Mouse (Mus musculus): Measurements from ENCODE around the gene Mrgpre. TPM values are rescaled to one million over a fixed set of nuclear protein-coding genes. Genes with fewer than 3 reads are reported as not detected.

The Mrgpre gene
- polyA plus RNA-seq (2015; fragmentation: Nextera tagmentation; extraction: Ambion mirVana) = 0.90 and 1.6 TPM in 2 replicates

DNA sequence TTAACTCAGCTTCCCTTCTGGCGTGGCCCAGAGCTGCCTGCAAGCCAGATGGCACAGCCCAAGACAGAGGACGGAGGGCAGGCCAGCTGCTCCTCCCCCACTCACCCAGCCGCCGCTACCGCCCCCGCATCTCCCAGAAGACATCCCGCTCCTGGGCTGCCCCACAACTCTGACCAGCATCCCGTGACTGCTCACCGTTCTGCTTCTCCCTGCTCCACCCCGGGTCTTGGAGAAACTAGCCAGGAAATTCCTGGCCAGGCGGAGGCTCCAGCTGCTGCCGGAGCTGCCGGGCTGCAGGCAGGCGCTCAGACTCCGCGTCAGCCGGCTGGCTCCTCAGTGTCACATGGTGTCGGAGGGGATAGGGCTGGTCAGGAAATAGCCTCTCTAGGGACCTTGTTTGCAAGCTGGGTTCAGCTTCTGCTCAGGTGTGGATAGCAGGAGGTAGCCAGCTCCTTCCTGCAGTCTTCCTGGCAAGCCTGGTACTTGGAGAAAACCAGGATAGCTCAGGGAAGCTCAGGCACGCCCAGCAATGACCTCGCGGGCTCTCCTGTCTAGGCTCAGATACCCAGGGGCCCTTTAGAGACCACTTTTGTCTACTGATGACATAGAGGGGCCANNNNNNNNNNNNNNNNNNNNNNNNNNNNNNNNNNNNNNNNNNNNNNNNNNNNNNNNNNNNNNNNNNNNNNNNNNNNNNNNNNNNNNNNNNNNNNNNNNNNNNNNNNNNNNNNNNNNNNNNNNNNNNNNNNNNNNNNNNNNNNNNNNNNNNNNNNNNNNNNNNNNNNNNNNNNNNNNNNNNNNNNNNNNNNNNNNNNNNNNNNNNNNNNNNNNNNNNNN, at the start of gene Mrgpre:
Gene Mrgpre (minus strand): TSS at position 505 of the 834 bp plus-strand sequence.
- peaks cover 20% of the 10 kb centered on the region for H3K4me1 ChIP-seq
- peak within 1 kb of the TSS; percentile 43 for H3K4me3 ChIP-seq (replicated peaks)
- ATAC-seq (ENCODE audit: insufficient read depth, low FRiP score, low read depth) = peak; percentile 87
- H3K36me3 ChIP-seq = no peaks in the 10 kb centered on the region
- H3K9ac ChIP-seq = 0 out of 2 replicates have a peak within 1 kb of the TSS, but pooled peaks have one; percentile 6
- no peaks in the 10 kb centered on the region for H3K27me3 ChIP-seq (replicated peaks)
- 2% methylated on average over 21 of the region's 21 CpGs for WGBS
- peak within 1 kb of the TSS; percentile 74 for H3K4me2 ChIP-seq
- peak within 1 kb of the TSS; percentile 72 for H3K27ac ChIP-seq
- no peaks in the 10 kb centered on the region for H3K9me3 ChIP-seq

DNA sequence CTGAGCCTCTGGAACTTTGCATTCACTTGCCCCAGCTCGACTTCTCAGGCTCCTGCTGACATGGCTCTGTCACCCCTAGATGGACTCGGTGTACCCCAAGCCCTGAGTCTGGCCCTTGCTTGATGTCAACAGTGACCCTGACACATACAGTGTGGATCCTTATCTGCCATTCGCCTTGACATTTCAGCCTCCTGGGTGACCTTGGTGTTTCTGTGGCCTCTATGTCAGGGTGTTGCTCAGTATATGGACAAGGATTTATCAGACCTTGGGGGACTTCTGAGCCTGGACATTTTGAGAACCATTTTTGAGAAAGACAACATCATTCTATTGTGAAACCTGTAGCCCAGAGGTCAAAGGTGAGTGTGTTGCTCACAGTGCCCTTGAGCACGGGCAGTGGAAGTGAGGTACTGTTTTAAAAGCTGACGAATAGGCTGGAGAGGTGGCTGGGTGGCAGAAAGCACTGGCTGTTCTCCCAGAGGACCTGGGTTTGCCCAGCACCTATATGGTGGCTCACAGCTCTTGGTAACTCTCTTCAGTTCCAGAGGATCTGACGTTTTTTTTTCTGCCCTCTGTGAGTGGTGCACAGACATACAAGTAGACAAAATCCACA, 49.4 kb upstream of the Mrgpre start:
- peaks cover 19% of the 10 kb centered on the region for H3K4me1 ChIP-seq
- WGBS = 78% methylated on average over 6 of the region's 6 CpGs
- no peak overlapping the region for H3K27ac ChIP-seq
- peaks cover 12% of the 10 kb centered on the region; the same call in 1 of the 2 replicates for H3K36me3 ChIP-seq
- no peak overlapping the region for H3K9ac ChIP-seq
- no peaks in the 10 kb centered on the region for H3K9me3 ChIP-seq
- ATAC-seq (ENCODE audit: insufficient read depth, low FRiP score, low read depth) = no peak
- no peak overlapping the region for H3K4me3 ChIP-seq (replicated peaks)
- no peaks in the 10 kb centered on the region for H3K27me3 ChIP-seq (replicated peaks)
- no peak overlapping the region for H3K4me2 ChIP-seq

DNA sequence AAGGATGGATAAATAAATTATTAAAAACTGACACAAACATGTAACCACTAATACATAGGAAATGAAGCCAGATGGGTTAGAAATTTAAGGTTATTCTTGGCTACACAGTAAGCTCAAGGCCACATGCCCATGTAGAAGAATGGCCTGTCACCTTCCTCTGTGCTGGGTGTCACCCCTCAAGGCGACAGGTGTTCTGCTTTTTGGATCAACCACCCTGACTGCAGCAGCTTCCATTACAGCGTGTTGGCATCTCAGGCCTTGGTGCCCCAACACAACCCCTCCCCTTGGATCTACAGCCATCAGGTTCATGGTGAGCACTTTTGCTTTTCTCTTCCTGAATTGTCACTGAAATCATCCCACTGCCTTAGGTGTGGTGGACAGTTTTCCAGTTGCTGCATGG, 48.3 kb upstream of the Mrgpre start:
- no peak for ATAC-seq (ENCODE audit: insufficient read depth, low FRiP score, low read depth)

DNA sequence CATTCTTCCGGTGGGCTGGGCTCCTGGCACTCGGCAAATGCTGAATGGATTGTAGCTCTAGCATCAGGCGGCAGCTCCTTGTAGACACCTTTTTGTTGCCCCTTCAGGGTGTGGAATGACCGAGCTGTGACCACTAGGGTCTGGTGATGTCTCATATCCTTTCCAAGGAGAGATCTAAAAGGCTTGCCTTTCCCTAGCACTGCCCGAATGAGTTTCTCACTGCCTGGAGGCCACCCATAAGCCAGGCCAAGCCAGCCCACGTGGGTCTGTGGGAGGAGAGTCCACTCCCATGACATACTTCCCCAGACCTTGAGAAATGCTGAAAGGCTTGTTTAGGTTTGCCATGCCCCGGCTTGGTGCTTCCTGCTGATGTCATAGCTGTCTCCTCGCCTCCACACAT, 47.9 kb upstream of the Mrgpre start:
- 69% methylated on average over 8 of the region's 8 CpGs for WGBS
- no peak overlapping the region for H3K9ac ChIP-seq
- H3K36me3 ChIP-seq = peaks cover 5% of the 10 kb centered on the region; the same call in 1 of the 2 replicates
- H3K27ac ChIP-seq = no peak overlapping the region
- H3K4me2 ChIP-seq = 0 out of 2 replicates have a peak overlapping the region, but pooled peaks have one; percentile 1
- H3K4me1 ChIP-seq = peaks cover 19% of the 10 kb centered on the region
- H3K27me3 ChIP-seq (replicated peaks) = no peaks in the 10 kb centered on the region
- ATAC-seq (ENCODE audit: insufficient read depth, low FRiP score, low read depth) = no peak
- H3K9me3 ChIP-seq = no peaks in the 10 kb centered on the region
- no peak overlapping the region for H3K4me3 ChIP-seq (replicated peaks)

More for the DNA sequence above, 48.3 kb upstream of the Mrgpre start:
- H3K9ac ChIP-seq = no peak overlapping the region
- no peaks in the 10 kb centered on the region for H3K9me3 ChIP-seq
- 88% methylated on average over 2 of the region's 2 CpGs for WGBS
- no peak overlapping the region for H3K4me2 ChIP-seq
- H3K36me3 ChIP-seq = peaks cover 9% of the 10 kb centered on the region; the same call in 1 of the 2 replicates
- no peaks in the 10 kb centered on the region for H3K27me3 ChIP-seq (replicated peaks)
- H3K4me1 ChIP-seq = peaks cover 19% of the 10 kb centered on the region
- no peak overlapping the region for H3K27ac ChIP-seq
- H3K4me3 ChIP-seq (replicated peaks) = no peak overlapping the region

GRCm38 (mm10) chr7:143830399-143830798, 46.1 kb upstream of the Mrgpre start:
- WGBS = 7% methylated on average over 6 of the region's 6 CpGs
- Histone ChIP-seq H3K4me2 (peak overlapping the region; percentile 87), H3K4me1 (peaks cover 19% of the 10 kb centered on the region), H3K4me3 (replicated peaks) (peak overlapping the region; percentile 59), H3K9ac (peak overlapping the region; percentile 50), H3K9me3 (no peaks in the 10 kb centered on the region), H3K27me3 (replicated peaks) (no peaks in the 10 kb centered on the region), H3K27ac (peak overlapping the region; percentile 51; the same call in 1 of the 2 replicates), H3K36me3 (no peaks in the 10 kb centered on the region)
- no peak for ATAC-seq (ENCODE audit: insufficient read depth, low FRiP score, low read depth)

DNA sequence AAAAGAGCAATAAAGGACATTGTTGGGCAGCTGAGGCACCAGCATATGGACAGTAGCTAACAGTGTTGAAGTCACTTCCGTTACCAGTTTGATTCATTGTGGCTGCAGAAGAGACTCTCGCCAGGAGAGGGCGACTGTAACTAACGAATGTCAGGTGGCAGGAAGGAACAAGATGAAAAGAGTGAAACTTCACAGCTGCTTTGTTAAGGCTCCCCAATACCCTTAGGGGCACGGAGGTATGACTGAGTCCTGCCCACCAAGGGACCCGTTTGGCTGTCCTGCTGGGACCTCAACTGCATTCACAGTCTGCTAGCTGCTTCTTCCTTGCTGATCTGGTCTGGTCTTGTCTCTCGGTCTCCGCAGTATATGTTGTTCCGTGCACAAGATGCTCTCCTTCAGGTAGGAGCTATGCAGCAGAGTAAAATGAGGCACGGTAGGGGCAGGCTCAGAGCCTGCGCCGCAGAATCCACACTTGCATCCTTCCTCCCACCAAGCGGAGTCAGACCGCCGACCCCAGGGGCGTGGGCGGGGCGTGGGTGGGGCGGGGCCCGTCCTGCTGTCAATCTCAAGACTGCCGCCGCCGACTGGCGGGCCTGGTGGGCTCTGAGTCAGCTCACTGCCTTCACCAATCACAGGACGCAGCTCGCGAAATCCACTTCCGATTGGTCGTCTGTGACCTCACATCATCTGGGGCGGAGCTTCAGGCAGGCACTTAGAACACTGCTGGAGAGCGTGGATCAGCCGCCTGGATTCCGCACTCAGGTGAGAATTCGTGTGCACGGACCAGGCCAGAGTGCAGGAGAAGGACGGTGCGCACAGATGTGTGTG, 45.4 kb upstream of the Mrgpre start:
- H3K9ac ChIP-seq = peak overlapping the region; percentile 55; the same call in 1 of the 2 replicates
- peak overlapping the region; percentile 59 for H3K4me3 ChIP-seq (replicated peaks)
- no peaks in the 10 kb centered on the region for H3K36me3 ChIP-seq
- peak overlapping the region; percentile 87 for H3K4me2 ChIP-seq
- peaks cover 19% of the 10 kb centered on the region for H3K4me1 ChIP-seq
- no peaks in the 10 kb centered on the region for H3K27me3 ChIP-seq (replicated peaks)
- ATAC-seq (ENCODE audit: insufficient read depth, low FRiP score, low read depth) = peak; percentile 100
- H3K27ac ChIP-seq = peak overlapping the region; percentile 95
- WGBS = under 1% methylated on average over 37 of the region's 37 CpGs
- H3K9me3 ChIP-seq = no peaks in the 10 kb centered on the region

DNA sequence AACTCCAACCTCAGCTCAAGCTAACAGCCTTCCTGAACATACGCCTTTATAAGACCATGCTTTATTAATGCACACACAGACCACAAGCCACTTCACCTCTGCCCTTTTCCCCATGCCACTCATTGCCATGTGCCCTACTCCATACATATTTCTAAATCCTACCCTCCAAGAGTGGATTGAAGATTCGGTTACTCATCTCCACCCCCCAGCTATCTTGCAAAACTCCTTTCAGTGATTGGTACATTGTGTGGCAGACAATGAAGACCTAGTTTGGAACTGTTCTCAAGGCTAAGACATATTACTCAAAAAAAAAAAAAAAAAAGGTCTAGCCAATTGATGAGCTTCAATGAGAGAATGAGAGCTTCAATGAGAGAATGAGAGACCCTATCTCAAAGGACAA, 42.7 kb upstream of the Mrgpre start:
- Histone ChIP-seq H3K9ac (no peak overlapping the region), H3K4me1 (peaks cover 23% of the 10 kb centered on the region), H3K27ac (no peak overlapping the region), H3K4me3 (replicated peaks) (no peak overlapping the region), H3K27me3 (replicated peaks) (no peaks in the 10 kb centered on the region), H3K4me2 (no peak overlapping the region), H3K9me3 (no peaks in the 10 kb centered on the region), H3K36me3 (no peaks in the 10 kb centered on the region)
- ATAC-seq (ENCODE audit: insufficient read depth, low FRiP score, low read depth) = no peak
- 86% methylated on average over 2 of the region's 2 CpGs for WGBS

GRCm38 (mm10) chr7:143823266-143823605, 38.9 kb upstream of the Mrgpre start:
- H3K9me3 ChIP-seq = no peaks in the 10 kb centered on the region
- H3K27me3 ChIP-seq (replicated peaks) = no peaks in the 10 kb centered on the region
- peak overlapping the region; percentile 59 for H3K4me3 ChIP-seq (replicated peaks)
- H3K9ac ChIP-seq = peak overlapping the region; percentile 41
- ATAC-seq (ENCODE audit: insufficient read depth, low FRiP score, low read depth) = no peak; the same call in 1 of the 2 replicates
- H3K4me1 ChIP-seq = peaks cover 12% of the 10 kb centered on the region
- no peaks in the 10 kb centered on the region; the same call in 1 of the 2 replicates for H3K36me3 ChIP-seq
- peak overlapping the region; percentile 76 for H3K27ac ChIP-seq
- peak overlapping the region; percentile 63 for H3K4me2 ChIP-seq
- WGBS = 71% methylated on average over 4 of the region's 4 CpGs

DNA sequence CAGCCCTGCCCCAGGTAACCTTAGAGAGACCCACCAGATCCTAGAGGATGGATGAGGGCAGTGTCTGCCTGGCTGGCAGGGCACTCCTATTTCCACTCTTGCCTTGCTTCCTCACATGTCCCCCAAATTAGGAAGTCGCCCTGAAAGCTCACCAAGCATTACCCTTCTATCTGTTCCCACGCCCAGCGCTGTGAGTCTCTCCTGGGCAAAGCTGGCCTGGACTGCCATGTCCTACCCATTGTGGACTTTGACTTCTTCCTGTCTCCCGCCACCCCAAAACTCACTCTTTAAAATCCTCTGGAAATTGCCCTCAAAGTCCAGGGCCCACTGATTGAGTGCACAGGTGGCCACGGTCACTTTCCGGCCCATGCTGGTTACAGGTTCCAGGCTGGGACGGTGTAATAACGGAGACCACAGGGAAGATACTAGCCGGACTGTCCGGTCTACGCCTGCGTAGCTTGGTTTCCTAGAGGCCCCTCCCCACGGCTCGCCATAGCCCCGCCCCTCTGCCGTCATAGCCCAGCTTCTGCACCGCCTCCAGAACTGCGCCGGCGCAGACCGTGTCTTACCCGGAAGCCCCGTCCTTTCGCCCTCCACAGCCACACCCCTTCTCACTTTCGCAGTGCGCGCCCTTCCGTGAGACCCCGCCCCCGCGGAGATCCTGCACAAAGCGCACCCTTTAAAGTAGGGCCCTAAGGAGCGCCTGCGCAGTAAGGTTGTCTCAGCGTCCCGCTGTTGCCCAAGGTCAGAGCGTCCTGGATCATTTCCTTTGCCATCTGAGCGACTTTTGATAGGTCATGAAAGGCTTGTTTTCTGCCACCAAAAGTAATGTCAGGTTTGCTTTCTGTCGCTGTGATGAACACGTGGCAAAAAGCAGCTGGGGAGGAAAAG, 38.3 kb upstream of the Mrgpre start, which contains the start of the genes Nadsyn1 and Dhcr7:
Gene Nadsyn1 (minus strand): TSS at position 475 of the 891 bp plus-strand sequence.
Gene Dhcr7 (plus strand): TSS at position 771 of the 891 bp plus-strand sequence.
- Histone ChIP-seq H3K9ac (peak within 1 kb of the TSS; percentile 50), H3K4me2 (peak within 1 kb of the TSS; percentile 65), H3K36me3 (no peaks in the 10 kb centered on the region; the same call in 1 of the 2 replicates), H3K27me3 (replicated peaks) (no peaks in the 10 kb centered on the region), H3K4me1 (peaks cover 12% of the 10 kb centered on the region), H3K4me3 (replicated peaks) (peak within 1 kb of the TSS; percentile 59), H3K27ac (peak within 1 kb of the TSS; percentile 76), H3K9me3 (no peaks in the 10 kb centered on the region)
- ATAC-seq (ENCODE audit: insufficient read depth, low FRiP score, low read depth) = peak; percentile 98
- WGBS = 1% methylated on average over 40 of the region's 40 CpGs

DNA sequence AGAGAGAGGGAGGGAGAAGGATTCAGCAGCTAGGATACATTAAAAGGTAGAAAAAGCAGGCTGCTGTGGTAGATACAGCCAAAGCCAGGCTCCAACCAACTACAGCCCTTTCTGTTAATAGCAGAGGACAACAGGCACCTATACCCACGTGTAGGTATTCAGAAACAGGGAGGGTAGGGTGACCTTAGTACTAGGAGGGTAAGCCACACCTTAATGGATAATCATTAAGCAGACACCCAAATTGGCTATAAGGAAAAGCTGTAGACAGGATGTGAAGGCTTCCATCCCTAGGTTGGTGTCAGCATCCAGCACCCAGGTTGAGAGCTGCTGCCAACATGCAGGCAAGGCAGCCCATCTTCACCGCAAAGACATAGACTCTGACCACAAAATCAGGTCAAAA, 36.9 kb upstream of the Mrgpre start:
- no peak for ATAC-seq (ENCODE audit: insufficient read depth, low FRiP score, low read depth)
- Histone ChIP-seq H3K27me3 (replicated peaks) (no peaks in the 10 kb centered on the region), H3K27ac (no peak overlapping the region), H3K4me3 (replicated peaks) (no peak overlapping the region), H3K9ac (no peak overlapping the region), H3K4me2 (no peak overlapping the region), H3K36me3 (peaks cover 2% of the 10 kb centered on the region; the same call in 1 of the 2 replicates), H3K9me3 (no peaks in the 10 kb centered on the region), H3K4me1 (peaks cover 12% of the 10 kb centered on the region)
- 77% methylated on average over 2 of the region's 2 CpGs for WGBS
